Mouse (Mus musculus) adrenal gland, adult 2 months (tissue): ENCODE data around the gene Golga4. TPM values are rescaled to one million over a fixed set of nuclear protein-coding genes. Genes with fewer than 3 reads are reported as not detected.

Source experiments
- DNase-seq: peaks from one replicate; pipeline ENCODE4 v3.0.0; 2021
- long read RNA-seq: library from polyadenylated mRNA; stranded (forward); transcript quantifications from one replicate; pipeline ENCODE4 v2.0.0, GENCODE M21; 2021
- polyA plus RNA-seq: library from polyadenylated mRNA; depleted of rRNA; stranded (reverse); fragments of >200 nt; gene quantifications from 2 replicates; pipeline ENCODE4 v1.2.3, GENCODE M21; 2012; rRNA removed
- total RNA-seq, 2 experiments: library from RNA; stranded (reverse); gene quantifications; 2 replicates each; pipeline ENCODE4 v1.2.3; 2021

The Golga4 gene
- total RNA-seq (100 to 1,000 TPM; 109 to 121 TPM), polyA plus RNA-seq (5.9 and 11.5 TPM in 2 replicates)
- long read RNA-seq, full-length matches to known transcripts = 2 of 13 reads
- long read RNA-seq, partial matches to known transcripts = 5 of 13 reads
- long read RNA-seq, other reads (novel, unspliced or antisense) = 6 of 13 reads

GRCm38 (mm10) chr9:118506020-118506403 lies at the start of gene Golga4:
Golga4 (plus strand) TSS chr9:118506267.
- DNase-seq = peak; percentile 95

- DNase-seq = no peak
These were observed 49.7 kb upstream of the Golga4 start for GRCm38 (mm10) chr9:118456405-118456804.

- DNase-seq = no peak
These were observed 48.0 kb upstream of the Golga4 start for GRCm38 (mm10) chr9:118458039-118458438.

GRCm38 (mm10) chr9:118464031-118464430 lies 42.0 kb upstream of the Golga4 start:
- DNase-seq = no peak

GRCm38 (mm10) chr9:118468301-118468700 lies 37.8 kb upstream of the Golga4 start:
- no peak for DNase-seq

- DNase-seq = no peak
These were observed 36.8 kb upstream of the Golga4 start for GRCm38 (mm10) chr9:118469272-118469671.

DNA sequence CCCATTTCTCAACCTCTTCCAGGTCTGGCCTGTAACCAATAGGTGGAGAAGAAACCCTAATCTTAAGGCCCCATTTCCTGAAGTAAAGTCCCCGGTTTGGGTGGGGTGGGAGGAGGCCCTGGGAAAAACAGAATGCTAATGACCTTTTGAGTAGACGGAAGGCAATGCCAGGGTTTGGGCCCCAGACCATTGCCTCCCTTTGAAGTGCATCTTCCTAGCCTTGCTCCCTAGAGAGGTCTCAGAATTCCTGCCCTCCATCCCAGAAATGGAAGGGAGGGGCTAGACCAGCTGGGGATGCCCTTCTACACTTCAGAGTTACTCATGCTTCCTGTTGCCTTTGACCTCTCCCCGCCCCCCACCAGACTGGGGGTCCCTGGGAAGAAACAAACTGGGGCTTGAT lies 34.8 kb upstream of the Golga4 start:
- no peak for DNase-seq

DNA sequence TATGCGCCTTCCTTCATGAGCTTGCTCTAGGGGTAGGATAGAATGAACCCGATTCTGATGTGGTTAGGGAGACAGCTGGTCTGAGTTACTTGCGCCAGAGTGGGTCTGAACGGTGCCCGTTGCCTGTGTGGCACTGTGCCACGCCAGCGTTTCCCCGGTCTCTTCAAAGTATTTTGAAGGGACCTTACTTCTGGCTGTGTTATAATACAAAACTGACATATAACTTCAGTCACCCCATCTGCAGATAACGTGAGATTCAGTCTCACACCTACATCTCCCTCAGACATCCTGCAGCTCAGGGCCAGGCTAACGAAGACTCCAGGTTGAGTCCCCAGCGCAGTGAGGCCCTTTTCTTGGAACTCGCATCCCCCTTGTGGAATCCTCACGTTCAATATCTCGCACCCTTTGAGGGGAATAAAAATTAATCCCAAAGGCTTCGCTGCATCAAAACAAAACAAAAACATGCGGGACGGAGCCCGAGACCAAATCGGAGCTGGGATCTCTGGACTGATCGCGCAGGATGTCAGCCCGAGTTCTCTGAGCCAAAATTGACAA lies 29.8 kb upstream of the Golga4 start:
- no peak for DNase-seq

DNA sequence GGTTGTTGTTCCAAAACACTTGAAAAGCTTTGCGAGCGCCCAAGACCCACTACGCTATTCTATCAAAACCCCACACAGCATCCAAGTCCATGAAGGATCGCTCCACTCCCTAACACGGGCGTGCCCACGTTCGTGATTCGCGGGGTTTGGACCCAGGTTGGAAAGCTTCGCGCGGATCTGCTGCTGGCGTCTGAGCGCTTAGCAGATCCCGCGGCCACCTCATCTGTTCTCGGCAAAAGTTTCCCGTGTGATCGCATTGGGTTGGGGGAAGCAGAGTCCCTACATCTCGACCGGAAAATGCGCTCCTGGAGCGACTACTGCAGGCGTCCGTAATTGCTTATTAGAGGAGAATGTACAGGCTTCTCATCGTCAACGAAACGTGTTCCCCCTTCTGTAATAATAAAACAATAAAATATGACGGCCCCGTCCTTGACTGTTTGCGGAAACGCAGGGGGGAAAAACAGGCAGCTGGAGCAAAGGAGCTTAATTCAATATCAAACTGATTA lies 29.2 kb upstream of the Golga4 start:
- DNase-seq = peak; percentile 28

DNA sequence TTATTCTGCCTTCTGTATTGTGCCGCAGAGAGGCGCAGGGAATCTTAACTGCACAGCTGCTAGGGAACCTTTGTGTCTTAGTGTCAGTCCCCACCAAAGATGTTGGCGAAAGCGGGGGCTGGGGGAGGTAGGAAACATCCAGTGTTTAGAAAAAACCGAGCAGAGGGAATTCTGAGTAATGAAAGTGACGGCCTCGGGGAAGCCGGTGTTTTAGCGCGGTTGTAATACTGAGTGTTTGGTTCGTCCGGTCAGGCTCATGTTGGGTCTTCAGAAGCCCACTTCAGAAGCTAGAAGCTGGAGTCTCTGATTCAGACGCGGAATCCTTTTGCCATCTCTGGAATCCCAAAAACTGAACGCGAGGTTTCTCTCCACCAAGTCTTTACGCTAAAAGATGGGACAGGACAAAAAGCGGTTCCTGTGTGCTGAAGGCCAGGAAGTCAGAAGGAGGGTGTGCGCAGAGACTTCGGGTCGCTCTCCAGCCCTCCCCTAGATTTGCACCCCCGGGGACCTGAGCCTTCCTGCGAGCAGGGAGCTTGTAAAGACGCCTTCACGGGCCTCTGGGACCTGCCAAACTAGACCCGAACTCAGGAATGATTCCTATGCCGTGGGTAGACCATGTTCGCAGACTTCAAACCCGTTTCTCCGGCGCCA lies 28.7 kb upstream of the Golga4 start:
- DNase-seq = peak; percentile 23

DNA sequence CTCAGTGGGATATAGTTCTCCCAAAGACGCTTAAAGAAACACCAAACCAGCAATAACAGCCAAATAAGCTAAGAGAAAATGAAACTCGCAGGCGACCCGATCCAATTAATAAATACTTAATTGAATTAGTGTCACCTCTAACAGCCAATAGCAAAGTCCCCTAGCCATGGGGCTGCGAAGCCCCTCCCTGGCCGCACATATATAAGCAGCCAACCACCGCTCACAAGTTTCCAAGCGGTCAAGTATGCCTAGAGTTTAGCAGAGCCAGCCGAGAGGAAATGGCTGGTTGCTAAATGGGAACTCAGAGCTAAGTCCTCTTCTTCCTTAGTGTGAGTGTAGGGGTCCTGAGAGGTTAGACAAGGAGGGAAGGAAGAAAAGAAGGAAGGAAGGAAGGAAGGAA lies 28.1 kb upstream of the Golga4 start, which contains the start of gene Eomes:
Eomes (plus strand) TSS at position 252 of the 400 bp plus-strand sequence.
- no peak for DNase-seq

- peak; percentile 59 for DNase-seq
These were observed 27.6 kb upstream of the Golga4 start for GRCm38 (mm10) chr9:118478458-118478838.

- peak; percentile 63 for DNase-seq
These were observed 27.1 kb upstream of the Golga4 start for GRCm38 (mm10) chr9:118478839-118479507.

- no peak for DNase-seq
These were observed 26.4 kb upstream of the Golga4 start for GRCm38 (mm10) chr9:118479508-118480291.

- no peak for DNase-seq
These were observed 25.8 kb upstream of the Golga4 start for GRCm38 (mm10) chr9:118480292-118480690.

DNA sequence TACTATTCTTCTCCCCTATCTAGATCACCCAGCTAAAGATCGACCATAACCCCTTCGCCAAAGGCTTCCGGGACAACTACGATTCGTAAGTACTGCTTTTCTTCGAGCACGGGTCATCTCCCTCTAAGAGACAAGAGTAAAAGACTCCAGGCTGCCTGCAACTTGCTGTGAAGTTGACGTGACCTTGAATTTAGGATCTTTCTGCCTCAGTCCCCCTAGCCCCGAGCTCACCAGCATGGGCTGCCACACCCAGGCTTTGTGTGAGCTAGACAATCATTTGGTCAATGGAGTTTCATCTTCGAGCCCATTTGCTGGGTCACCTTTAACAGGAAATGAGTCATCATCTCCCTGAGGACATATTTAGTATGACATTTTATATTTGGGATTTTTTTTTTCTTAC lies 23.9 kb upstream of the Golga4 start:
- DNase-seq = no peak

GRCm38 (mm10) chr9:118486361-118487095 lies 19.5 kb upstream of the Golga4 start:
- no peak for DNase-seq

- DNase-seq = no peak
These were observed 19.0 kb upstream of the Golga4 start for GRCm38 (mm10) chr9:118487096-118487395.

GRCm38 (mm10) chr9:118487636-118488035 lies 18.4 kb upstream of the Golga4 start:
- DNase-seq = peak; percentile 21

DNA sequence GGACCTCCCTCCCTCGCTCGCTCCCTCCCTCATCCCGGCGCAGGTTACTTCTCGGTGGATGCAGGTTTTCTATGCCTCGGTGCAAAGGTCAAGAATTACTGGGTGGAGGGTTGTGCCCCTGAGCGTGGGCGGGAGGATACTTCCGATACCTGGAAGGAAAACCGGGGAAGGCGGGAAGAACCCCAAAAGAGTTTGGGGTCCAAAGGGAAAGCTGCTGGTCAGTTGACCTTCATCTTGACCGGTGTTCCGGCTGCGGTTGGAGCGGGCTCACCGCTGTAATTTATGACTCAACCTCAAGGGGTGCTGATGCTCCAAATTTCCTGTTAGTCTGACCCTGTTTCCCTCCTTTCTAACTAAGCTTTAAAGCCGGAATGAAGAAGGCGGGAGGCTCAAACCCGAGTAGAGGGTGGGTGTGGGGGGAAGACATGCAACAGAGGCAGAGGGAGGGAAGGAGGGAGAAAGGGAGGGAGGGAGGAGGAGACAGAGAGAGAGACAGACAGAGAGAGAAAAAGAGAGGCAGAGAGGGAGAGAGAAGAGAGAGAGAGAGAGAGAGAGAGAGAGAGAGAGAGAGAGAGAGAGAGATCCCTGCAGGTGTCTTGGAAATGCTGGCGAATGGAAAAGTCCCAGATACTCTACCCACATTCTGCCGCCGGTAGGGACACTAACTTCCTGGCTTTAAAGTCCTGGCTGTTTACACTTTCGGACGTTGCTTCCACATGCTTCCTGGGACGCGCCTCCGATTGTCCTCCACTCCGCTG lies 17.8 kb upstream of the Golga4 start:
- DNase-seq = peak; percentile 68
